Mouse (Mus musculus): ENCODE measurements around the gene 2310061I04Rik. TPM values are rescaled to one million over a fixed set of nuclear protein-coding genes. Genes with fewer than 3 reads are reported as not detected.

Gene 2310061I04Rik
- 11.3 and 15.3 TPM in 2 replicates for polyA plus RNA-seq (2012; rRNA removed)

GRCm38 (mm10) chr17:35896781-35897643 is at the start of gene 2310061I04Rik:
Gene 2310061I04Rik, minus strand, starts transcription at chr17:35897431.

GRCm38 (mm10) chr17:35916297-35917142 is 19.3 kb upstream of the 2310061I04Rik start, which contains the start of the genes Mrps18b and Ppp1r10:
Gene Mrps18b, minus strand, starts transcription at chr17:35916389.
Gene Ppp1r10, plus strand, starts transcription at chr17:35916434.

GRCm38 (mm10) chr17:35909919-35910369 is 12.7 kb upstream of the 2310061I04Rik start, which contains the start of gene Atat1:
Gene Atat1, minus strand, starts transcription at chr17:35910075.

GRCm38 (mm10) chr17:35879245-35880057 is 17.8 kb downstream of the 2310061I04Rik start, which contains the start of gene Dhx16:
Gene Dhx16, plus strand, starts transcription at chr17:35879819.

GRCm38 (mm10) chr17:35865481-35866280 is 31.6 kb downstream of the 2310061I04Rik start, which contains the start of gene Ppp1r18:
Gene Ppp1r18, plus strand, starts transcription at chr17:35865593.

GRCm38 (mm10) chr17:35861198-35861857 is 35.9 kb downstream of the 2310061I04Rik start, which contains the start of gene Nrm:
Gene Nrm, plus strand, starts transcription at chr17:35861318.

Other genes with a start within 250 kb of the 2310061I04Rik start
- 7.1 and 7.8 TPM in 2 replicates for gene Vars2, start 229.8 kb downstream of the 2310061I04Rik start, polyA plus RNA-seq (2012; rRNA removed)
- 15.6 and 17.6 TPM in 2 replicates for gene Gtf2h4, start 223.7 kb downstream of the 2310061I04Rik start, polyA plus RNA-seq (2012; rRNA removed)
- gene Ddr1, start 192.8 kb downstream of the 2310061I04Rik start, polyA plus RNA-seq (2012; rRNA removed) = 0.91 and 1.4 TPM in 2 replicates
- 7.2 and 9.8 TPM in 2 replicates for gene Ier3, start 75.7 kb downstream of the 2310061I04Rik start, polyA plus RNA-seq (2012; rRNA removed)
- 31.6 and 34.3 TPM in 2 replicates for gene Flot1, start 74.2 kb downstream of the 2310061I04Rik start, polyA plus RNA-seq (2012; rRNA removed)
- 448 and 489 TPM in 2 replicates for gene Tubb5, start 59.1 kb downstream of the 2310061I04Rik start, polyA plus RNA-seq (2012; rRNA removed)
- 10.0 and 10.7 TPM in 2 replicates for gene Mdc1, start 55.9 kb downstream of the 2310061I04Rik start, polyA plus RNA-seq (2012; rRNA removed)
- 13.3 and 17.0 TPM in 2 replicates for gene Nrm, start 36.1 kb downstream of the 2310061I04Rik start, polyA plus RNA-seq (2012; rRNA removed)
- 9.1 and 9.3 TPM in 2 replicates for gene Ppp1r18, start 31.8 kb downstream of the 2310061I04Rik start, polyA plus RNA-seq (2012; rRNA removed)
- gene Dhx16, start 17.6 kb downstream of the 2310061I04Rik start, polyA plus RNA-seq (2012; rRNA removed) = 42.6 and 44.7 TPM in 2 replicates
- 8.2 and 8.5 TPM in 2 replicates for gene Atat1, start 12.6 kb upstream of the 2310061I04Rik start, polyA plus RNA-seq (2012; rRNA removed)
- 44.9 and 55.3 TPM in 2 replicates for gene Mrps18b, start 19.0 kb upstream of the 2310061I04Rik start, polyA plus RNA-seq (2012; rRNA removed)
- 13.3 and 16.4 TPM in 2 replicates for gene Ppp1r10, start 19.0 kb upstream of the 2310061I04Rik start, polyA plus RNA-seq (2012; rRNA removed)
- gene Abcf1, start 72.3 kb upstream of the 2310061I04Rik start, polyA plus RNA-seq (2012; rRNA removed) = 51.1 and 52.6 TPM in 2 replicates
- gene Gnl1, start 82.4 kb upstream of the 2310061I04Rik start, polyA plus RNA-seq (2012; rRNA removed) = 4.9 and 5.4 TPM in 2 replicates
- 4.5 and 6.2 TPM in 2 replicates for gene Prr3, start 82.8 kb upstream of the 2310061I04Rik start, polyA plus RNA-seq (2012; rRNA removed)
- 4.2 and 6.5 TPM in 2 replicates for gene H2-T24, start 123.1 kb upstream of the 2310061I04Rik start, polyA plus RNA-seq (2012; rRNA removed)
- gene H2-T23, start 135.4 kb upstream of the 2310061I04Rik start, polyA plus RNA-seq (2012; rRNA removed) = 25.1 and 29.1 TPM in 2 replicates
- gene H2-T22, start 145.3 kb upstream of the 2310061I04Rik start, polyA plus RNA-seq (2012; rRNA removed) = 8.3 and 9.1 TPM in 2 replicates
- not detected in 2 replicates for gene Gm6034, start 145.5 kb upstream of the 2310061I04Rik start, polyA plus RNA-seq (2012; rRNA removed)
- gene Gm11127, start 160.9 kb upstream of the 2310061I04Rik start, polyA plus RNA-seq (2012; rRNA removed) = not detected in 2 replicates
- gene Gm19684, start 224.2 kb upstream of the 2310061I04Rik start, polyA plus RNA-seq (2012; rRNA removed) = not detected in 2 replicates
- not detected in 2 replicates for gene Gm7030, start 232.0 kb upstream of the 2310061I04Rik start, polyA plus RNA-seq (2012; rRNA removed)